Mouse (Mus musculus): ENCODE measurements around the gene Myo16. TPM values are rescaled to one million over a fixed set of nuclear protein-coding genes. Genes with fewer than 3 reads are reported as not detected.
A peak's percentile ranks its signal among the peaks of the same experiment; 100 is the strongest.

Myo16 gene
- polyA plus RNA-seq, 1 experiment from 2014 or later, result 0.17 TPM

GRCm38 (mm10) chr8:10151692-10152247, 1.9 kb upstream of the Myo16 start:
- DNase-seq (ENCODE audit: low spot score), result no peak
- no peak for ATAC-seq (ENCODE audit: insufficient number of reproducible peaks, low FRiP score, low TSS enrichment, low read depth)
- no peak overlapping the region for H3K27ac ChIP-seq (replicated peaks; ENCODE audit: low read depth, low read length)
- H3K36me3 ChIP-seq (ENCODE audit: control insufficient read depth, insufficient read depth, low read length), result no peaks in the 10 kb centered on the region
- H3K4me1 ChIP-seq (ENCODE audit: control insufficient read depth, insufficient read depth, low read length), result no peaks in the 10 kb centered on the region
- no peak overlapping the region for H3K4me2 ChIP-seq (ENCODE audit: low read depth, severe bottlenecking)
- WGBS, result 93% methylated on average over 6 of the region's 6 CpGs
- H3K4me3 ChIP-seq (ENCODE audit: low read depth, low read length), result no peak overlapping the region
- no peak overlapping the region for H3K9ac ChIP-seq (ENCODE audit: low read length)
- H3K27me3 ChIP-seq (ENCODE audit: control insufficient read depth, insufficient read depth, low read length), result peaks cover 15% of the 10 kb centered on the region; the same call in 1 of the 2 replicates
- H3K9me3 ChIP-seq (ENCODE audit: control insufficient read depth, low read length), result no peaks in the 10 kb centered on the region

- Histone ChIP-seq H3K4me2 (ENCODE audit: low read depth, severe bottlenecking) (peak overlapping the region; percentile 85), H3K27me3 (ENCODE audit: control insufficient read depth, insufficient read depth, low read length) (peaks cover 15% of the 10 kb centered on the region; the same call in 1 of the 2 replicates), H3K4me1 (ENCODE audit: control insufficient read depth, insufficient read depth, low read length) (no peaks in the 10 kb centered on the region), H3K4me3 (ENCODE audit: low read depth, low read length) (peak overlapping the region; percentile 62), H3K9me3 (ENCODE audit: control insufficient read depth, low read length) (no peaks in the 10 kb centered on the region), H3K36me3 (ENCODE audit: control insufficient read depth, insufficient read depth, low read length) (no peaks in the 10 kb centered on the region), H3K27ac (replicated peaks; ENCODE audit: low read depth, low read length) (no peak overlapping the region), H3K9ac (ENCODE audit: low read length) (no peak overlapping the region)
- ATAC-seq (ENCODE audit: insufficient number of reproducible peaks, low FRiP score, low TSS enrichment, low read depth) (no peak), DNase-seq (ENCODE audit: low spot score) (no peak)
- 13% methylated on average over 4 of the region's 4 CpGs for WGBS
These were observed 681 bp downstream of the Myo16 start for GRCm38 (mm10) chr8:10154439-10154745.

GRCm38 (mm10) chr8:10155075-10155474, 1.4 kb downstream of the Myo16 start:
- no peak overlapping the region for H3K4me3 ChIP-seq (ENCODE audit: low read depth, low read length)
- H3K9me3 ChIP-seq (ENCODE audit: control insufficient read depth, low read length), result no peaks in the 10 kb centered on the region
- ATAC-seq (ENCODE audit: insufficient number of reproducible peaks, low FRiP score, low TSS enrichment, low read depth) (no peak), DNase-seq (ENCODE audit: low spot score) (no peak)
- H3K4me2 ChIP-seq (ENCODE audit: low read depth, severe bottlenecking), result no peak overlapping the region
- H3K4me1 ChIP-seq (ENCODE audit: control insufficient read depth, insufficient read depth, low read length), result no peaks in the 10 kb centered on the region
- 93% methylated on average over 16 of the region's 16 CpGs for WGBS
- H3K9ac ChIP-seq (ENCODE audit: low read length), result no peak overlapping the region
- peaks cover 15% of the 10 kb centered on the region; the same call in 1 of the 2 replicates for H3K27me3 ChIP-seq (ENCODE audit: control insufficient read depth, insufficient read depth, low read length)
- no peaks in the 10 kb centered on the region for H3K36me3 ChIP-seq (ENCODE audit: control insufficient read depth, insufficient read depth, low read length)
- no peak overlapping the region for H3K27ac ChIP-seq (replicated peaks; ENCODE audit: low read depth, low read length)

GRCm38 (mm10) chr8:10161106-10161505, 7.4 kb downstream of the Myo16 start:
- no peak for DNase-seq (ENCODE audit: low spot score)
- Histone ChIP-seq H3K27me3 (ENCODE audit: control insufficient read depth, insufficient read depth, low read length) (no peaks in the 10 kb centered on the region), H3K9ac (ENCODE audit: low read length) (no peak overlapping the region), H3K4me2 (ENCODE audit: low read depth, severe bottlenecking) (no peak overlapping the region), H3K4me3 (ENCODE audit: low read depth, low read length) (no peak overlapping the region), H3K4me1 (ENCODE audit: control insufficient read depth, insufficient read depth, low read length) (no peaks in the 10 kb centered on the region), H3K27ac (replicated peaks; ENCODE audit: low read depth, low read length) (no peak overlapping the region), H3K36me3 (ENCODE audit: control insufficient read depth, insufficient read depth, low read length) (no peaks in the 10 kb centered on the region), H3K9me3 (ENCODE audit: control insufficient read depth, low read length) (no peaks in the 10 kb centered on the region)
- WGBS, result 85% methylated on average over 3 of the region's 3 CpGs
- ATAC-seq (ENCODE audit: insufficient number of reproducible peaks, low FRiP score, low TSS enrichment, low read depth), result no peak

- no peak for ATAC-seq (ENCODE audit: insufficient number of reproducible peaks, low FRiP score, low TSS enrichment, low read depth)
- H3K9ac ChIP-seq (ENCODE audit: low read length), result no peak overlapping the region
- 75% methylated on average over 2 of the region's 2 CpGs for WGBS
These were observed 11.2 kb downstream of the Myo16 start for GRCm38 (mm10) chr8:10164959-10165358.

GRCm38 (mm10) chr8:10168326-10168725, 14.6 kb downstream of the Myo16 start:
- no peak for ATAC-seq (ENCODE audit: insufficient number of reproducible peaks, low FRiP score, low TSS enrichment, low read depth)
- WGBS, result 87% methylated on average over 4 of the region's 4 CpGs
- H3K27ac ChIP-seq (replicated peaks; ENCODE audit: low read depth, low read length), result no peak overlapping the region

More at GRCm38 (mm10) chr8:10164959-10165358, 11.2 kb downstream of the Myo16 start:
- H3K4me1 ChIP-seq (ENCODE audit: control insufficient read depth, insufficient read depth, low read length), result no peaks in the 10 kb centered on the region
- no peak overlapping the region for H3K27ac ChIP-seq (replicated peaks; ENCODE audit: low read depth, low read length)
- H3K36me3 ChIP-seq (ENCODE audit: control insufficient read depth, insufficient read depth, low read length), result no peaks in the 10 kb centered on the region
- H3K9me3 ChIP-seq (ENCODE audit: control insufficient read depth, low read length), result no peaks in the 10 kb centered on the region
- H3K4me3 ChIP-seq (ENCODE audit: low read depth, low read length), result no peak overlapping the region
- no peak for DNase-seq (ENCODE audit: low spot score)
- H3K4me2 ChIP-seq (ENCODE audit: low read depth, severe bottlenecking), result no peak overlapping the region
- no peaks in the 10 kb centered on the region for H3K27me3 ChIP-seq (ENCODE audit: control insufficient read depth, insufficient read depth, low read length)

GRCm38 (mm10) chr8:10169894-10170293, 16.2 kb downstream of the Myo16 start:
- no peaks in the 10 kb centered on the region for H3K36me3 ChIP-seq (ENCODE audit: control insufficient read depth, insufficient read depth, low read length)
- ATAC-seq (ENCODE audit: insufficient number of reproducible peaks, low FRiP score, low TSS enrichment, low read depth), result no peak

More at GRCm38 (mm10) chr8:10168326-10168725, 14.6 kb downstream of the Myo16 start:
- Histone ChIP-seq H3K27me3 (ENCODE audit: control insufficient read depth, insufficient read depth, low read length) (no peaks in the 10 kb centered on the region), H3K9ac (ENCODE audit: low read length) (no peak overlapping the region), H3K4me2 (ENCODE audit: low read depth, severe bottlenecking) (no peak overlapping the region), H3K36me3 (ENCODE audit: control insufficient read depth, insufficient read depth, low read length) (no peaks in the 10 kb centered on the region), H3K4me1 (ENCODE audit: control insufficient read depth, insufficient read depth, low read length) (no peaks in the 10 kb centered on the region), H3K4me3 (ENCODE audit: low read depth, low read length) (no peak overlapping the region), H3K9me3 (ENCODE audit: control insufficient read depth, low read length) (no peaks in the 10 kb centered on the region)
- DNase-seq (ENCODE audit: low spot score), result no peak

GRCm38 (mm10) chr8:10171321-10171720, 17.6 kb downstream of the Myo16 start:
- Histone ChIP-seq H3K36me3 (ENCODE audit: control insufficient read depth, insufficient read depth, low read length) (no peaks in the 10 kb centered on the region), H3K4me1 (ENCODE audit: control insufficient read depth, insufficient read depth, low read length) (no peaks in the 10 kb centered on the region), H3K9ac (ENCODE audit: low read length) (no peak overlapping the region), H3K27me3 (ENCODE audit: control insufficient read depth, insufficient read depth, low read length) (no peaks in the 10 kb centered on the region), H3K4me2 (ENCODE audit: low read depth, severe bottlenecking) (no peak overlapping the region), H3K27ac (replicated peaks; ENCODE audit: low read depth, low read length) (no peak overlapping the region), H3K4me3 (ENCODE audit: low read depth, low read length) (no peak overlapping the region), H3K9me3 (ENCODE audit: control insufficient read depth, low read length) (no peaks in the 10 kb centered on the region)
- no peak for DNase-seq (ENCODE audit: low spot score)
- WGBS, result 78% methylated on average over 2 of the region's 2 CpGs
- ATAC-seq (ENCODE audit: insufficient number of reproducible peaks, low FRiP score, low TSS enrichment, low read depth), result no peak

More at GRCm38 (mm10) chr8:10169894-10170293, 16.2 kb downstream of the Myo16 start:
- Histone ChIP-seq H3K27me3 (ENCODE audit: control insufficient read depth, insufficient read depth, low read length) (no peaks in the 10 kb centered on the region), H3K9me3 (ENCODE audit: control insufficient read depth, low read length) (no peaks in the 10 kb centered on the region), H3K4me2 (ENCODE audit: low read depth, severe bottlenecking) (no peak overlapping the region), H3K27ac (replicated peaks; ENCODE audit: low read depth, low read length) (no peak overlapping the region), H3K9ac (ENCODE audit: low read length) (no peak overlapping the region), H3K4me1 (ENCODE audit: control insufficient read depth, insufficient read depth, low read length) (no peaks in the 10 kb centered on the region), H3K4me3 (ENCODE audit: low read depth, low read length) (no peak overlapping the region)
- no peak for DNase-seq (ENCODE audit: low spot score)
- 79% methylated on average over 3 of the region's 3 CpGs for WGBS

- H3K4me3 ChIP-seq (ENCODE audit: low read depth, low read length), result no peak overlapping the region
- no peak overlapping the region for H3K9ac ChIP-seq (ENCODE audit: low read length)
- H3K36me3 ChIP-seq (ENCODE audit: control insufficient read depth, insufficient read depth, low read length), result no peaks in the 10 kb centered on the region
- no peak for DNase-seq (ENCODE audit: low spot score)
- no peak for ATAC-seq (ENCODE audit: insufficient number of reproducible peaks, low FRiP score, low TSS enrichment, low read depth)
- whole genome bisulfite sequencing, result 89% methylated on average over 3 of the region's 3 CpGs
- no peak overlapping the region for H3K27ac ChIP-seq (replicated peaks; ENCODE audit: low read depth, low read length)
- H3K4me2 ChIP-seq (ENCODE audit: low read depth, severe bottlenecking), result no peak overlapping the region
- no peaks in the 10 kb centered on the region for H3K27me3 ChIP-seq (ENCODE audit: control insufficient read depth, insufficient read depth, low read length)
- no peaks in the 10 kb centered on the region for H3K9me3 ChIP-seq (ENCODE audit: control insufficient read depth, low read length)
- no peaks in the 10 kb centered on the region for H3K4me1 ChIP-seq (ENCODE audit: control insufficient read depth, insufficient read depth, low read length)
These were observed 18.6 kb downstream of the Myo16 start for GRCm38 (mm10) chr8:10172278-10172677.

Measured in limb, embryonic 11.5 days (tissue).